Mouse (Mus musculus): Measurements from ENCODE around the gene Map3k1. TPM values are rescaled to one million over a fixed set of nuclear protein-coding genes. Genes with fewer than 3 reads are reported as not detected.
A peak's percentile ranks its signal among the peaks of the same experiment; 100 is the strongest.

The Map3k1 gene
- polyA plus RNA-seq, 1 experiment from 2014 or later: 17.9 TPM

- no peaks in the 10 kb centered on the region; the same call in 1 of the 2 replicates for H3K36me3 ChIP-seq (replicated peaks; ENCODE audit: control insufficient read depth, insufficient read depth, low read depth, low read length)
- DNase-seq (ENCODE audit: low spot score): no peak
- no peak overlapping the region for H3K27ac ChIP-seq (replicated peaks; ENCODE audit: low read depth, low read length)
- no peaks in the 10 kb centered on the region for H3K9me3 ChIP-seq (replicated peaks; ENCODE audit: control insufficient read depth, low read length)
- no peak overlapping the region for H3K4me2 ChIP-seq (ENCODE audit: low read depth, low read length)
- no peak for ATAC-seq (replicated peaks; ENCODE audit: insufficient number of reproducible peaks, low FRiP score, low TSS enrichment, low read depth)
- H3K4me3 ChIP-seq (ENCODE audit: low read depth, low read length): no peak overlapping the region
- H3K4me1 ChIP-seq (ENCODE audit: control insufficient read depth, insufficient read depth, low read length): no peaks in the 10 kb centered on the region
- 85% methylated on average over 5 of the region's 5 CpGs for WGBS
- no peak overlapping the region for H3K9ac ChIP-seq (replicated peaks; ENCODE audit: low read length)
- no peaks in the 10 kb centered on the region for H3K27me3 ChIP-seq (ENCODE audit: control insufficient read depth, insufficient read depth, low read length)
Observed at GRCm38 (mm10) chr13:111779471-111779870, 29.3 kb downstream of the Map3k1 start.

DNA sequence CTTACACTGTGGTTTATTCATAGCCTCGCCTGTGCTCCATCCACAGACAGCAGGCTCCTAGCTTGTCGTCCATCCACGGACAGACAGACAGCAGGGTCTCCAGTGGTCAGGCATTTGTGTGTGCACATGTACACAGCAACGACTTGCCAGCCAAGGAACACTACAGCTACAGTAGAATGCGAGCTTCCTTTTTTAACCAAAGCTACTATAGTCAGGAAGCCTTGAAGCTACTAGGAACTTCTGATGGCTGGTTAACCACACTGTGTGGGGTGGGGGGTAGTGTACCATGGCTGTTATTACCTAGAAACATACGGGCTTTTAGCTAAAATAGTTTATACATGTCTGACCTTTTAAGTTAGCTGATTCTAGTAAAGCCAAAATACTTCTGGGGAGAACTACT is 30.2 kb downstream of the Map3k1 start:
- ATAC-seq (replicated peaks; ENCODE audit: insufficient number of reproducible peaks, low FRiP score, low TSS enrichment, low read depth) (no peak), DNase-seq (ENCODE audit: low spot score) (no peak)
- H3K4me2 ChIP-seq (ENCODE audit: low read depth, low read length): no peak overlapping the region
- whole genome bisulfite sequencing: 79% methylated on average over 6 of the region's 6 CpGs
- H3K4me3 ChIP-seq (ENCODE audit: low read depth, low read length): no peak overlapping the region
- no peaks in the 10 kb centered on the region for H3K9me3 ChIP-seq (replicated peaks; ENCODE audit: control insufficient read depth, low read length)
- H3K27ac ChIP-seq (replicated peaks; ENCODE audit: low read depth, low read length): no peak overlapping the region
- H3K27me3 ChIP-seq (ENCODE audit: control insufficient read depth, insufficient read depth, low read length): no peaks in the 10 kb centered on the region
- H3K4me1 ChIP-seq (ENCODE audit: control insufficient read depth, insufficient read depth, low read length): no peaks in the 10 kb centered on the region
- no peak overlapping the region for H3K9ac ChIP-seq (replicated peaks; ENCODE audit: low read length)
- H3K36me3 ChIP-seq (replicated peaks; ENCODE audit: control insufficient read depth, insufficient read depth, low read depth, low read length): no peaks in the 10 kb centered on the region; the same call in 1 of the 2 replicates

GRCm38 (mm10) chr13:111777865-111778264 is 30.9 kb downstream of the Map3k1 start:
- no peak overlapping the region for H3K9ac ChIP-seq (replicated peaks; ENCODE audit: low read length)
- H3K9me3 ChIP-seq (replicated peaks; ENCODE audit: control insufficient read depth, low read length): no peaks in the 10 kb centered on the region
- no peaks in the 10 kb centered on the region for H3K27me3 ChIP-seq (ENCODE audit: control insufficient read depth, insufficient read depth, low read length)
- H3K4me3 ChIP-seq (ENCODE audit: low read depth, low read length): no peak overlapping the region
- no peak for ATAC-seq (replicated peaks; ENCODE audit: insufficient number of reproducible peaks, low FRiP score, low TSS enrichment, low read depth)
- H3K36me3 ChIP-seq (replicated peaks; ENCODE audit: control insufficient read depth, insufficient read depth, low read depth, low read length): no peaks in the 10 kb centered on the region; the same call in 1 of the 2 replicates
- no peaks in the 10 kb centered on the region for H3K4me1 ChIP-seq (ENCODE audit: control insufficient read depth, insufficient read depth, low read length)
- no peak overlapping the region for H3K27ac ChIP-seq (replicated peaks; ENCODE audit: low read depth, low read length)
- no peak overlapping the region for H3K4me2 ChIP-seq (ENCODE audit: low read depth, low read length)
- no peak for DNase-seq (ENCODE audit: low spot score)
- WGBS: 84% methylated on average over 10 of the region's 10 CpGs

DNA sequence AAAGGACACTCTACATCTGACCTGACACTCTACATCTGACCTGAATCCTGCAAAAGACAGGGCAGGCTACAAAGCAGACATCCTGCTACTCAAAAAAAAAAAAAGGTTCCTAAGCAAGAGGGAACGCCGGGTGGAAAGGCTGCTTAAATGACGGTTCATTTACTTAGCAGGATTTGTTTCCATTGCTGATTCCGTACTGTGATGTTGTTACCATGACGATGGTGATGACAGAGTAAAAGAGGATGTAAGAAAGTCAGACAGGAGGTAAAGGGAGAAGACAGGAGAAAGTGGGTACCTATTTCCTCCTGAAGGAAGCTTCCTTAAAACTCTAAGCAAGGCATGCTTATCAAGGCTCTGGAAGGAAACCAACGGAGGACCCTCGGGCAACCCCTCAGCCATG is 31.6 kb downstream of the Map3k1 start:
- WGBS: 63% methylated on average over 7 of the region's 7 CpGs
- Histone ChIP-seq H3K4me2 (ENCODE audit: low read depth, low read length) (no peak overlapping the region), H3K27me3 (ENCODE audit: control insufficient read depth, insufficient read depth, low read length) (no peaks in the 10 kb centered on the region), H3K36me3 (replicated peaks; ENCODE audit: control insufficient read depth, insufficient read depth, low read depth, low read length) (no peaks in the 10 kb centered on the region; the same call in none of the 2 replicates), H3K9me3 (replicated peaks; ENCODE audit: control insufficient read depth, low read length) (no peaks in the 10 kb centered on the region), H3K4me1 (ENCODE audit: control insufficient read depth, insufficient read depth, low read length) (no peaks in the 10 kb centered on the region), H3K9ac (replicated peaks; ENCODE audit: low read length) (no peak overlapping the region), H3K4me3 (ENCODE audit: low read depth, low read length) (no peak overlapping the region), H3K27ac (replicated peaks; ENCODE audit: low read depth, low read length) (no peak overlapping the region)
- ATAC-seq (replicated peaks; ENCODE audit: insufficient number of reproducible peaks, low FRiP score, low TSS enrichment, low read depth): no peak
- DNase-seq (ENCODE audit: low spot score): no peak

GRCm38 (mm10) chr13:111772075-111772474 is 36.7 kb downstream of the Map3k1 start:
- DNase-seq (ENCODE audit: low spot score): no peak
- 96% methylated on average over 8 of the region's 8 CpGs for WGBS
- no peaks in the 10 kb centered on the region; the same call in none of the 2 replicates for H3K36me3 ChIP-seq (replicated peaks; ENCODE audit: control insufficient read depth, insufficient read depth, low read depth, low read length)

GRCm38 (mm10) chr13:111771232-111771631 is 37.6 kb downstream of the Map3k1 start:
- ATAC-seq (replicated peaks; ENCODE audit: insufficient number of reproducible peaks, low FRiP score, low TSS enrichment, low read depth) (no peak), DNase-seq (ENCODE audit: low spot score) (peak; percentile 59)
- Histone ChIP-seq H3K27ac (replicated peaks; ENCODE audit: low read depth, low read length) (no peak overlapping the region), H3K4me1 (ENCODE audit: control insufficient read depth, insufficient read depth, low read length) (no peaks in the 10 kb centered on the region), H3K9me3 (replicated peaks; ENCODE audit: control insufficient read depth, low read length) (no peaks in the 10 kb centered on the region), H3K9ac (replicated peaks; ENCODE audit: low read length) (no peak overlapping the region), H3K36me3 (replicated peaks; ENCODE audit: control insufficient read depth, insufficient read depth, low read depth, low read length) (no peaks in the 10 kb centered on the region; the same call in none of the 2 replicates), H3K27me3 (ENCODE audit: control insufficient read depth, insufficient read depth, low read length) (no peaks in the 10 kb centered on the region), H3K4me2 (ENCODE audit: low read depth, low read length) (no peak overlapping the region), H3K4me3 (ENCODE audit: low read depth, low read length) (no peak overlapping the region)
- WGBS: 57% methylated on average over 7 of the region's 7 CpGs

More at GRCm38 (mm10) chr13:111772075-111772474, 36.7 kb downstream of the Map3k1 start:
- Histone ChIP-seq H3K9ac (replicated peaks; ENCODE audit: low read length) (no peak overlapping the region), H3K27ac (replicated peaks; ENCODE audit: low read depth, low read length) (no peak overlapping the region), H3K4me2 (ENCODE audit: low read depth, low read length) (no peak overlapping the region), H3K4me1 (ENCODE audit: control insufficient read depth, insufficient read depth, low read length) (no peaks in the 10 kb centered on the region), H3K27me3 (ENCODE audit: control insufficient read depth, insufficient read depth, low read length) (no peaks in the 10 kb centered on the region), H3K4me3 (ENCODE audit: low read depth, low read length) (no peak overlapping the region), H3K9me3 (replicated peaks; ENCODE audit: control insufficient read depth, low read length) (no peaks in the 10 kb centered on the region)
- ATAC-seq (replicated peaks; ENCODE audit: insufficient number of reproducible peaks, low FRiP score, low TSS enrichment, low read depth): no peak

GRCm38 (mm10) chr13:111770776-111771175 is 38.0 kb downstream of the Map3k1 start:
- Histone ChIP-seq H3K27ac (replicated peaks; ENCODE audit: low read depth, low read length) (no peak overlapping the region), H3K4me1 (ENCODE audit: control insufficient read depth, insufficient read depth, low read length) (no peaks in the 10 kb centered on the region), H3K9me3 (replicated peaks; ENCODE audit: control insufficient read depth, low read length) (no peaks in the 10 kb centered on the region), H3K9ac (replicated peaks; ENCODE audit: low read length) (no peak overlapping the region), H3K36me3 (replicated peaks; ENCODE audit: control insufficient read depth, insufficient read depth, low read depth, low read length) (no peaks in the 10 kb centered on the region; the same call in none of the 2 replicates), H3K27me3 (ENCODE audit: control insufficient read depth, insufficient read depth, low read length) (no peaks in the 10 kb centered on the region), H3K4me2 (ENCODE audit: low read depth, low read length) (no peak overlapping the region), H3K4me3 (ENCODE audit: low read depth, low read length) (no peak overlapping the region)
- no peak for ATAC-seq (replicated peaks; ENCODE audit: insufficient number of reproducible peaks, low FRiP score, low TSS enrichment, low read depth)
- no peak for DNase-seq (ENCODE audit: low spot score)
- 95% methylated on average over 9 of the region's 9 CpGs for WGBS

DNA sequence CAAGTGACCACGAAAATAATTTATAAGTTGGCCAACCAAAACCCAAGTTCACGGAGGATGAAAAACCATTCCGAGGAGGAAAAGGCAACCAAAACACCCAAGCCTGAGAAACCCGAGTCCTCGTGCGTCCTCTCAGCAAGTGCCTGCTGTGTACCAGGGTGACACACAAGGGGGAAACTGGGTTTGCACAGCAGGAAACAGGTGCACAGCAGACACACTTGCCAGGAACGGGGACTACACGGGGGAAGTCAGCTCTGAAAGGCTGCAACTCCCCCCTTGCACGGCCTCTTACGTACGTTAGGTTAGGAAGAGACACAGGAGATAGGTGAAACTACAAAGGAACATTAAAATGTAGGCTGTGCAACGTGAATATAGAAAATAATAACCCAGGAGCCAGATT is 46.3 kb downstream of the Map3k1 start:
- Histone ChIP-seq H3K9me3 (replicated peaks; ENCODE audit: control insufficient read depth, low read length) (no peaks in the 10 kb centered on the region), H3K4me2 (ENCODE audit: low read depth, low read length) (no peak overlapping the region), H3K4me3 (ENCODE audit: low read depth, low read length) (no peak overlapping the region), H3K27ac (replicated peaks; ENCODE audit: low read depth, low read length) (no peak overlapping the region), H3K27me3 (ENCODE audit: control insufficient read depth, insufficient read depth, low read length) (no peaks in the 10 kb centered on the region), H3K36me3 (replicated peaks; ENCODE audit: control insufficient read depth, insufficient read depth, low read depth, low read length) (peaks cover 2% of the 10 kb centered on the region), H3K9ac (replicated peaks; ENCODE audit: low read length) (no peak overlapping the region), H3K4me1 (ENCODE audit: control insufficient read depth, insufficient read depth, low read length) (no peaks in the 10 kb centered on the region)
- no peak for ATAC-seq (replicated peaks; ENCODE audit: insufficient number of reproducible peaks, low FRiP score, low TSS enrichment, low read depth)
- DNase-seq (ENCODE audit: low spot score): no peak
- 94% methylated on average over 12 of the region's 12 CpGs for WGBS

Data from embryonic facial prominence, embryonic 11.5 days (tissue).